Mouse (Mus musculus): ENCODE data around the gene Lhx1. TPM values are rescaled to one million over a fixed set of nuclear protein-coding genes. Genes with fewer than 3 reads are reported as not detected.

The Lhx1 gene
- 0.31 and 0.32 TPM in 2 replicates for polyA plus RNA-seq (2015; fragmentation: Nextera tagmentation; extraction: Ambion mirVana)

DNA sequence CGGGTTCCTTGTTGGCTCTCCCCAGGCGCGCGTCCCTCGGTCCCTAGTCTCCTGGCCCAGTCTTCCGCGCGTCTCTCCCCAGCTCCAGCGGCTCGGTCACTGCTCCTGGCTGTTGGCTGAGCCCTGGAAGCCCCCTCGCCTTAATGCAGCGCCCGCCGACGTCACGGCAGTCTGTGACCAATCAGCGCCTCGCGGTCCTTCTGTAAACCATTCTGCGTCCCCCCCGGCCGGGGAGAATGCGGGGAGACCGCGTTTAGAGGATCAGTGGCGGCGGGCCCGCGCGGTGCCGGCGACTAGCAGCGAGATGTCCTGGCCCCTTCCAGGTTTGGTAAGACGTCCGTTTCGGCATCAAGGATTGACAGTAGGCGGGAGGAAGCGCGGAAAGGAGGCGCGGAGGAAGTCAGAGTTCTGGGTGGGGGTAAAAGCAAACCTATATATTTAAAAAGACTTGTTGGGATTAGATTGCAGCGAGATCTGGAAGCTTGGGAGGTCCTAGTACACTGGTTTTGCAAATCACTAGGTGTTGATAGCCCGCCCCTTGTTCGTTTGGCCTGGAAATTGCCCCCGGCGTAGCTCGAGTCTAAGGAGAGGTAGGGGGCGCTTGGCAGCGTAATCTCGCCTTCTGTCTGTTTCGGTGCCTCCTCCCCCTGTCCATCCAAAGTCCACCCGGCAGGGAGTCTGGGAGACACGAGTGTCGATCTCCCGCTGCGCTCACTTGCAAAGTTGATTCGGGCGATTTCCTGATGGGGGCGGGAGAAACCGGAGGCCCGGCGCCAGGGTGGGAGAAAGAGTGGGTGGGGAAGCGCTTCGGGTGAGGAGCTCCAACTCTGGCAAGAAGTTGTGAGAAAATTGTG is at the start of gene Lhx1:
TSS of gene Lhx1 (minus strand) at position 115 of the 854 bp plus-strand sequence.
- Histone ChIP-seq H3K9me3 (replicated peaks; ENCODE audit: control insufficient read depth, low read length) (no peaks in the 10 kb centered on the region), H3K4me1 (ENCODE audit: control insufficient read depth, insufficient read depth, low read length) (peaks cover 20% of the 10 kb centered on the region), H3K4me2 (ENCODE audit: low read depth, low read length) (peak within 1 kb of the TSS; percentile 71), H3K27ac (ENCODE audit: low read length) (no peak within 1 kb of the TSS), H3K9ac (ENCODE audit: low read length) (peak within 1 kb of the TSS; percentile 33), H3K36me3 (ENCODE audit: control insufficient read depth, insufficient read depth, low read length) (no peaks in the 10 kb centered on the region), H3K4me3 (replicated peaks; ENCODE audit: low read length) (peak within 1 kb of the TSS; percentile 46), H3K27me3 (ENCODE audit: control insufficient read depth, insufficient read depth, low read length) (peaks cover 98% of the 10 kb centered on the region)
- no peak for ATAC-seq (ENCODE audit: insufficient read depth, low FRiP score)
- WGBS, result under 1% methylated on average over 64 of the region's 64 CpGs

DNA sequence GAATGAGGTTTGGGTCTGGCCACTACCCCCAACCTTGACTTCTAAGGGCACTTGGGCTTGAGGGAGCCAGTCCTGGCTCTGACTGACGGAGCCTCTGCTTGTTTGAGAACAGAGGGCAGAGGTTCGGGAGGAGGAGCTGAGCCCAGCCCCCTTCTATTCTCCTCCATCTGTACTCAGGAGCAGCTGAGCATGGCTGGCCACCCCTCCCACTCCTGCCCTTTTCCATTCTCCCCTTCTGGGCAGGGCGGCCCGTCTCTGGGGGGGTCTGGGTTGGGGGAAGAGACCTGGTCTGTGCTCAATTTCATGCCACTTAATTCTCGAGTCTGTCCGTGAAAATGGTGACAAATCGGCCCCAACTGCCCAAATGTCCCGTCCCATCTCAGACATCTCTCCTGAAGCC is 49.5 kb upstream of the Lhx1 start:
- H3K27me3 ChIP-seq (ENCODE audit: control insufficient read depth, insufficient read depth, low read length), result no peaks in the 10 kb centered on the region
- no peak overlapping the region for H3K27ac ChIP-seq (ENCODE audit: low read length)
- no peaks in the 10 kb centered on the region for H3K4me1 ChIP-seq (ENCODE audit: control insufficient read depth, insufficient read depth, low read length)
- ATAC-seq (ENCODE audit: insufficient read depth, low FRiP score), result no peak
- H3K9me3 ChIP-seq (replicated peaks; ENCODE audit: control insufficient read depth, low read length), result no peaks in the 10 kb centered on the region
- 56% methylated on average over 8 of the region's 8 CpGs for WGBS
- H3K9ac ChIP-seq (ENCODE audit: low read length), result no peak overlapping the region
- no peaks in the 10 kb centered on the region for H3K36me3 ChIP-seq (ENCODE audit: control insufficient read depth, insufficient read depth, low read length)
- no peak overlapping the region for H3K4me2 ChIP-seq (ENCODE audit: low read depth, low read length)
- H3K4me3 ChIP-seq (replicated peaks; ENCODE audit: low read length), result no peak overlapping the region

DNA sequence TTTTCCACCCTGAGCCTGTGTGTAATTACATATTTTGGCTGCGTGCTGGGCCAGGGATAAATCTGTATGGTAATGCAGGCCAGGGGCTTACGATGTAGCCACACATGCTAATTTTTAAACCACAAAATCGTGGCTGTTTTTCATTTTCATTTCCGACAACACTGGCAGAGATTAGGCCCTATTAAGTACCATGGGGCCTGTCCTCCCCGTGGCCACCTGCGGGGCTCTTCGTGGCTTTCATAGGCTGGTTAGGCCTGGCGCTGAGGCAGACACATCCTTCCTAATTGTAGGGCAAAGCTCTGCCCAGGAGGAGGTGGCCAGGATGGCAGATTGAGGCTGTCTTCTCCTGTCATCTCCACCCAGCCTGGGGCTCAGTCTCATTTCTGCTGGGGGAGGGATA is 48.3 kb upstream of the Lhx1 start:
- Histone ChIP-seq H3K36me3 (ENCODE audit: control insufficient read depth, insufficient read depth, low read length) (no peaks in the 10 kb centered on the region), H3K27ac (ENCODE audit: low read length) (no peak overlapping the region), H3K4me2 (ENCODE audit: low read depth, low read length) (no peak overlapping the region), H3K4me1 (ENCODE audit: control insufficient read depth, insufficient read depth, low read length) (no peaks in the 10 kb centered on the region), H3K9me3 (replicated peaks; ENCODE audit: control insufficient read depth, low read length) (no peaks in the 10 kb centered on the region), H3K9ac (ENCODE audit: low read length) (no peak overlapping the region), H3K4me3 (replicated peaks; ENCODE audit: low read length) (no peak overlapping the region), H3K27me3 (ENCODE audit: control insufficient read depth, insufficient read depth, low read length) (no peaks in the 10 kb centered on the region)
- WGBS, result 67% methylated on average over 8 of the region's 8 CpGs
- no peak for ATAC-seq (ENCODE audit: insufficient read depth, low FRiP score)

DNA sequence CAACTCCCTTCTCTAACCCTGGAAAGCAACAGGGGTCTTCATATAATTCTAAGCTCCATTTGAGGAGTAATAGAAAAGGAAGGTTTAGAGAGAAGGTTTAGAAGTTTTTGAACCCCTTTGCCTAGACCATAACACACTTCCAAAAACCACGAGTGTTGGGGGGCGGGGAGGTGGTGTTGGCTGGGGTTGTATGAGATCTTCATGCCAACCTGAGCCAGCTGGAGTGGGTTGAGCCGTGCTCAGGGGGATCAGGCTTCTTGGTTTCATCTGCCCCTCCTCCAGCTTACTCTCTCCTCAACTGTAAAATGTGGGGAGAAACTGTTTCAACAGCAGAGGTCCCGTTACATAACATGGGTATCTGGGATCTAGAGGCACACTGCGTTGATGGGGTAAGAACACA is 45.5 kb upstream of the Lhx1 start:
- ATAC-seq (ENCODE audit: insufficient read depth, low FRiP score), result no peak
- Histone ChIP-seq H3K9me3 (replicated peaks; ENCODE audit: control insufficient read depth, low read length) (no peaks in the 10 kb centered on the region), H3K4me1 (ENCODE audit: control insufficient read depth, insufficient read depth, low read length) (no peaks in the 10 kb centered on the region), H3K4me2 (ENCODE audit: low read depth, low read length) (no peak overlapping the region), H3K4me3 (replicated peaks; ENCODE audit: low read length) (no peak overlapping the region), H3K27me3 (ENCODE audit: control insufficient read depth, insufficient read depth, low read length) (no peaks in the 10 kb centered on the region), H3K27ac (ENCODE audit: low read length) (no peak overlapping the region), H3K9ac (ENCODE audit: low read length) (no peak overlapping the region), H3K36me3 (ENCODE audit: control insufficient read depth, insufficient read depth, low read length) (no peaks in the 10 kb centered on the region)
- 61% methylated on average over 5 of the region's 5 CpGs for WGBS

DNA sequence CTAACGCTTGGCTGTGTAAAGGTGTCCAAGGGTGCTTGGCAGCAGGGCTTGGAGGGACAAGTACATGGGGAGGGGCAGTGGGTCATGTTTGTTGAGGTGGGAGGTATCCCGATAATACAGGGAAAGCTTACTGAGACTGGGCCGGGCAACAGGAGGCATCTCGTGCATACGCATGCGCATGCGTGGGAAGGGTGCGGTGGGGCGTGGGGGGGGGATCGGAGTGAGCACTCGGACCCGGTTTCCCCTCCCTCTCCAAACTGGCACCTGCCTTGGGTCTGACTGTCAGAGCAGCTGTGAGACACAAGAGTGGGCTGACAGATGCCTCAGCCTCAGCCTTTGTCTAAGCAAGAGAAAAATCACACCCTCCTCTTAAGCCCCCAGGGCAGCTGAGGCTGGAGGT is 45.1 kb upstream of the Lhx1 start:
- H3K36me3 ChIP-seq (ENCODE audit: control insufficient read depth, insufficient read depth, low read length), result no peaks in the 10 kb centered on the region
- no peak overlapping the region for H3K4me2 ChIP-seq (ENCODE audit: low read depth, low read length)
- H3K27ac ChIP-seq (ENCODE audit: low read length), result no peak overlapping the region
- no peak for ATAC-seq (ENCODE audit: insufficient read depth, low FRiP score)
- H3K27me3 ChIP-seq (ENCODE audit: control insufficient read depth, insufficient read depth, low read length), result no peaks in the 10 kb centered on the region
- no peak overlapping the region for H3K4me3 ChIP-seq (replicated peaks; ENCODE audit: low read length)
- H3K4me1 ChIP-seq (ENCODE audit: control insufficient read depth, insufficient read depth, low read length), result no peaks in the 10 kb centered on the region
- WGBS, result 50% methylated on average over 12 of the region's 12 CpGs
- no peaks in the 10 kb centered on the region for H3K9me3 ChIP-seq (replicated peaks; ENCODE audit: control insufficient read depth, low read length)
- no peak overlapping the region for H3K9ac ChIP-seq (ENCODE audit: low read length)

DNA sequence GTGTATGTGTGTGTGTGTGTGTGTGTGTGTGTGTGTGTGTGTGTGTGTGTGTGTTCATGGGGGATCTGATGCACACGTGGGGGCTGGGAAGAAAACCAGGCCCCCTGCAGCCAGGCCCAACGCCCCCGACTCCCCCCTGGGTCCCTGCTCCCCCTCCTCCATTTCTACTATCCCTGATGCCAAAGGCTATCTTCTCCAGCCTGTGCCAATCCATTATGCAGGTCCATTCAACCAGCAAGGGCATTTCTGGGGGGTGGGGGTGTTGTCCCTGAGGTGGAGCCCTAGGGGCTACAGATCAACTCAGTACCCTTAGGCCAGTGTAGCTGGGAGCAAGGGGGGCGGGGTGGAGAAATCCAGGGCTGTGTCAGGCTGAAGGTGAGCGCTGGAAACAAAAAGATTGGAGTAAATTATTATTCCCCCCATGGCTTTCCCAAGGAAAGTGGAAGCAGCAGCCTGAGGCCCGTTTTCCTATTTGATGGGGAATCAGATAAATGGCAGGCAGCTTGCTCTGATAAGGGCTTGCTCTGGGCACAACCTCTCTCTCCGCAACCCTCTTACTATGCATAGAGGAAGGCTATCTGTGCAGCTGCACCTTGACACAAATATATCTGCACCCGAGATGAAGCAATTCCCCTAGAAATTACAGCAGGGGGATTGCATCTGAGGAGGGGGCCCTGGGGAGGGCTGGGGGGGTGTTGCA is 43.9 kb upstream of the Lhx1 start:
- H3K4me3 ChIP-seq (replicated peaks; ENCODE audit: low read length), result no peak overlapping the region
- WGBS, result 49% methylated on average over 8 of the region's 8 CpGs

DNA sequence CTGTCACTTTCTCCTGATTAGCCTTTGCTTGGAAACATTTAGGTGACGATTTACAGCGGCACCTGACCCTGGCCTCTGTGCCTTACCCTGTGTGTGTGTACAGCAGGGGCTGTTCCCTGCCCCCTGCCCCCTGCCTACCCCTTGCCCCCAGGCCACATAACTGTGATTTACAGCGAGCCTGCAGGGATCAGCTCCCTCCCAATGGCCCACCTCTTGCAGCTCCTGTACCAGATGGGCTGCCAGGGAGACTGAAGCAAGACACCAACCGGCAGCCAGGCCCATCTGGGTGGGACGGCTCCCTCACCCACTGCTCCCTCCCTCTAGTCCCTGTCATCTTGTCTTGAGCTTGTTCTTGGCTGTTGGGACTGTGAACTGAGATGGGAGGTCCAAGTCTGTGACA is 43.1 kb upstream of the Lhx1 start:
- 15% methylated on average over 5 of the region's 5 CpGs for WGBS
- H3K9me3 ChIP-seq (replicated peaks; ENCODE audit: control insufficient read depth, low read length), result no peaks in the 10 kb centered on the region
- no peak overlapping the region for H3K9ac ChIP-seq (ENCODE audit: low read length)
- H3K4me2 ChIP-seq (ENCODE audit: low read depth, low read length), result no peak overlapping the region
- H3K27me3 ChIP-seq (ENCODE audit: control insufficient read depth, insufficient read depth, low read length), result no peaks in the 10 kb centered on the region
- no peaks in the 10 kb centered on the region for H3K4me1 ChIP-seq (ENCODE audit: control insufficient read depth, insufficient read depth, low read length)
- H3K27ac ChIP-seq (ENCODE audit: low read length), result no peak overlapping the region
- no peak for ATAC-seq (ENCODE audit: insufficient read depth, low FRiP score)
- no peak overlapping the region for H3K4me3 ChIP-seq (replicated peaks; ENCODE audit: low read length)
- H3K36me3 ChIP-seq (ENCODE audit: control insufficient read depth, insufficient read depth, low read length), result no peaks in the 10 kb centered on the region

More for the DNA sequence above, 43.9 kb upstream of the Lhx1 start:
- Histone ChIP-seq H3K36me3 (ENCODE audit: control insufficient read depth, insufficient read depth, low read length) (no peaks in the 10 kb centered on the region), H3K27ac (ENCODE audit: low read length) (no peak overlapping the region), H3K4me2 (ENCODE audit: low read depth, low read length) (no peak overlapping the region), H3K9me3 (replicated peaks; ENCODE audit: control insufficient read depth, low read length) (no peaks in the 10 kb centered on the region), H3K9ac (ENCODE audit: low read length) (no peak overlapping the region), H3K4me1 (ENCODE audit: control insufficient read depth, insufficient read depth, low read length) (no peaks in the 10 kb centered on the region), H3K27me3 (ENCODE audit: control insufficient read depth, insufficient read depth, low read length) (no peaks in the 10 kb centered on the region)
- ATAC-seq (ENCODE audit: insufficient read depth, low FRiP score), result no peak

DNA sequence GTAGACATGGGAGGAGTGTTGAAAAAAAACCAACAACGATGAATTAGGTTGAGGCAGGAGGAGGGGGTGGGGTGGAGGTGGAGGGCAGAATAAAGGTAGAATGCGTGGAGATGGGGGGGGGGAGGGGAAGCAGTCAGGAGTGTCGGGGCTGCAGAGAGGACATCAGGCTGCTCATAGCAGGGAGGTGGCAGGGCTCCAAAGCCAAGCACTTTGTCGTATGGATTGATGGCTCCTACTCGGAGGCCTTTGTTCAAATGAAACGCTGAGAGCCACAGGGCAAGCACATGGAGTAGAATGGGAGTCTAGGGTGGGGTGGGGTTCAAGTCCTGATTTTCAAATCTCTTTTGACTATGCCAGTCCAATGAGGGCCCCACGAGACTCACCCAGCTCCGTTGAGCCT is 41.4 kb upstream of the Lhx1 start:
- no peaks in the 10 kb centered on the region for H3K9me3 ChIP-seq (replicated peaks; ENCODE audit: control insufficient read depth, low read length)
- H3K36me3 ChIP-seq (ENCODE audit: control insufficient read depth, insufficient read depth, low read length), result no peaks in the 10 kb centered on the region
- no peaks in the 10 kb centered on the region for H3K4me1 ChIP-seq (ENCODE audit: control insufficient read depth, insufficient read depth, low read length)
- H3K4me2 ChIP-seq (ENCODE audit: low read depth, low read length), result no peak overlapping the region
- no peak for ATAC-seq (ENCODE audit: insufficient read depth, low FRiP score)
- H3K4me3 ChIP-seq (replicated peaks; ENCODE audit: low read length), result no peak overlapping the region
- no peak overlapping the region for H3K27ac ChIP-seq (ENCODE audit: low read length)
- H3K27me3 ChIP-seq (ENCODE audit: control insufficient read depth, insufficient read depth, low read length), result no peaks in the 10 kb centered on the region
- no peak overlapping the region for H3K9ac ChIP-seq (ENCODE audit: low read length)
- 51% methylated on average over 8 of the region's 8 CpGs for WGBS

DNA sequence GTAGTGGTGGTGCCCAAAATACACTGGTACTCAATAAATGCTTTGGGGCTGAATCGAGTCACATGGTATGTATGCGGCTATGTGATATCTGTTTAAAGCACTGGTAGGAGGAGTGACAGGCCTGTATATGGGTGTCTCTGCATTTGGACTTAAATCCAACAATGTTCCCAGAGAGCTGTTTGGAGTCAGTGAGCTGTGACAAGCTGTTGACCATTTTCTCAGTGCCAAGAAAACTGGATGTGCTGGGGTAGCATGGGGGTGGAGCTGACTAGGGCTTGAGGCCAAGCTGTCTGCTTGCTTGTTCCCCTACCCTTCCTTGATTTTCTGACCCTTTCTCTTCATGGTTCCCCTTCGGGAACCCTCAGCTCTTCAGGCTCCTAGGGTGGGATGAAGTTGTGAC is 39.9 kb upstream of the Lhx1 start:
- 88% methylated on average over 3 of the region's 3 CpGs for WGBS
- Histone ChIP-seq H3K27ac (ENCODE audit: low read length) (no peak overlapping the region), H3K4me1 (ENCODE audit: control insufficient read depth, insufficient read depth, low read length) (no peaks in the 10 kb centered on the region), H3K9me3 (replicated peaks; ENCODE audit: control insufficient read depth, low read length) (no peaks in the 10 kb centered on the region), H3K27me3 (ENCODE audit: control insufficient read depth, insufficient read depth, low read length) (no peaks in the 10 kb centered on the region), H3K36me3 (ENCODE audit: control insufficient read depth, insufficient read depth, low read length) (no peaks in the 10 kb centered on the region), H3K4me2 (ENCODE audit: low read depth, low read length) (no peak overlapping the region), H3K4me3 (replicated peaks; ENCODE audit: low read length) (no peak overlapping the region), H3K9ac (ENCODE audit: low read length) (no peak overlapping the region)
- no peak for ATAC-seq (ENCODE audit: insufficient read depth, low FRiP score)

Measured in stomach, embryonic 16.5 days (tissue).